Mouse (Mus musculus) myocyte (in vitro differentiated cells): ENCODE measurements around the gene Gm20662. TPM values are rescaled to one million over a fixed set of nuclear protein-coding genes. Genes with fewer than 3 reads are reported as not detected.

Experiments
- H3K27me3 ChIP-seq: one replicate; pipeline ENCODE4 v1.6.1; 2011; ENCODE audit not compliant: control insufficient read depth, insufficient read depth, insufficient read length
- H3K36me3 ChIP-seq: one replicate; pipeline ENCODE4 v1.6.1; 2011; ENCODE audit not compliant: control insufficient read depth, insufficient read depth
- H3K4me2 ChIP-seq: one replicate; pipeline ENCODE4 v1.6.1; 2011; ENCODE audit warnings: low read depth, control low read depth
- H3K4me3 ChIP-seq: one replicate; pipeline ENCODE4 v1.5.1; 2011; ENCODE audit warnings: mild to moderate bottlenecking, control low read depth, moderate library complexity
- H3K79me2 ChIP-seq: one replicate; pipeline ENCODE4 v1.6.1; 2011; ENCODE audit not compliant: control insufficient read depth, insufficient read depth
- H3ac ChIP-seq: one replicate; pipeline ENCODE4 v1.6.1; 2011; ENCODE audit not compliant: control insufficient read depth, insufficient read length
- CEBPB ChIP-seq: IDR thresholded peaks from 2 replicates; pipeline ENCODE4 v1.6.1; 2011; ENCODE audit warnings: mild to moderate bottlenecking, moderate library complexity; ENCODE audit not compliant: poor library complexity, insufficient read depth, severe bottlenecking
- E2F4 ChIP-seq: IDR thresholded peaks from one replicate; pipeline ENCODE4 v1.6.1; 2011; ENCODE audit warnings: mild to moderate bottlenecking, control low read depth, moderate library complexity; ENCODE audit not compliant: insufficient read depth
- MAX ChIP-seq: IDR thresholded peaks from one replicate; pipeline ENCODE4 v1.6.1; 2011; ENCODE audit warnings: low read depth, mild to moderate bottlenecking, control low read depth
- MYOD1 ChIP-seq, 3 experiments: IDR thresholded peaks; one replicate each; pipeline ENCODE4 v1.6.1; 2011; ENCODE audit warnings: control low read depth in 2 of 3, low read depth in 2 of 3, mild to moderate bottlenecking in 2 of 3, moderate library complexity in 1 of 3; ENCODE audit not compliant: insufficient read length in 2 of 3, control insufficient read depth in 1 of 3
- MYOG ChIP-seq, 3 experiments: IDR thresholded peaks; one replicate each; pipeline ENCODE4 v1.6.1; 2011; ENCODE audit warnings: control low read depth in 2 of 3, low read depth in 2 of 3, mild to moderate bottlenecking in 2 of 3; ENCODE audit not compliant: insufficient read length in 2 of 3, control insufficient read depth in 1 of 3, insufficient read depth in 1 of 3
- POLR2A ChIP-seq: IDR thresholded peaks from one replicate; pipeline ENCODE4 v1.6.1; 2011; ENCODE audit warnings: low read depth, mild to moderate bottlenecking, control low read depth, moderate library complexity; ENCODE audit not compliant: insufficient read length
- POLR2AphosphoS2 ChIP-seq: IDR thresholded peaks from one replicate; pipeline ENCODE4 v1.6.1; 2011; ENCODE audit warnings: low read depth, control low read depth; ENCODE audit not compliant: insufficient read length
- REST ChIP-seq: IDR thresholded peaks from one replicate; pipeline ENCODE4 v1.6.1; 2011; ENCODE audit warnings: mild to moderate bottlenecking, control low read depth, moderate library complexity; ENCODE audit not compliant: insufficient read depth, insufficient read length
- SRF ChIP-seq: IDR thresholded peaks from one replicate; pipeline ENCODE4 v1.6.1; 2011; ENCODE audit warnings: low read depth; ENCODE audit not compliant: control insufficient read depth, insufficient read length
- TCF12 ChIP-seq: IDR thresholded peaks from one replicate; pipeline ENCODE4 v1.6.1; 2011; ENCODE audit warnings: mild to moderate bottlenecking, control low read depth; ENCODE audit not compliant: poor library complexity, insufficient read depth, severe bottlenecking
- TCF3 ChIP-seq: IDR thresholded peaks from one replicate; pipeline ENCODE4 v1.6.1; 2011; ENCODE audit warnings: low read depth, control low read depth; ENCODE audit not compliant: insufficient read length
- USF1 ChIP-seq: IDR thresholded peaks from one replicate; pipeline ENCODE4 v1.6.1; 2011; ENCODE audit warnings: low read depth, mild to moderate bottlenecking, control low read depth, moderate library complexity
- polyA plus RNA-seq: library from polyadenylated mRNA; unstranded; fragments of >200 nt; fragmentation: generic; extraction: Trizol; gene quantifications from one replicate; pipeline ENCODE4 v1.2.1, GENCODE M21; 2012; ENCODE audit warnings: missing spikeins

Gene Gm20662
- polyA plus RNA-seq, 1 experiment = 0.82 TPM

DNA sequence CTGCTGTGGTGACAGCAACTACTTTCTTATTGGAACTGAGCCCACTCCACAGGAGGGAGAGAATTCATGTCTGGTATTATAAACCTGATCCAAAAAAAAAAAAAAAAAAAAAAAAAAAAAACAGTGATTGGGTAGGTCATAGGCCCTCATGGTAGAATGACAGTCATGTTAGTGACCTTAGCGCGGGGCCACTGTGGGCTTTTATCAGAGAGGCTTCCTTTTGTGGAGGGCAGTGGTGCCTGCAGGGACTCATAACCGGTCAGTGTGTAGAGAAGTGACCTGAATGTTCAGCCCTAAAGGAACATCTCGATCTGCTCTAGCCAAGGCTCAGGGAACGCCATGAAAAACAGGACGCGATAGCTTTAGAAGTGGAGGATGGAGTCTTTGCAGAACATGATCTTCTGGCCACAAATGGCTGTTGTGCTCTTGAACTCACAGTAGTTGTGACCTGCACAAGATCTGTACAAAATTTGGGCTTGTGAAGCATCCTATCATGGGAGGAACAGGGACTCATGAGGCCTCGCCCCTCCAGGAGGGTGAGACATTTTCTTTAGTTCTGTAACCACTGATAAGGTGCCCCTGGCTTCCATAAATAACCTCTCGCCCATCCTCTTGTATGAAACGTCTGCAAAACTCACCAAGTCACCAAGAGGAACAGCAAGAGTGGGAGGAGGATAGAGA lies 21.5 kb upstream of the Gm20662 start:
- Histone ChIP-seq H3ac (no peak overlapping the region), H3K27me3 (no peaks in the 10 kb centered on the region), H3K36me3 (no peaks in the 10 kb centered on the region), H3K4me3 (no peak overlapping the region), H3K4me2 (peak overlapping the region; percentile 67), H3K79me2 (no peaks in the 10 kb centered on the region)
- TF ChIP-seq TCF12 = no peak
- TF ChIP-seq MAX = no peak
- no peak for TF ChIP-seq USF1
- no peak for TF ChIP-seq MYOG (IDR thresholded peaks at IDR 0.05; ENCODE audit: control insufficient read depth in 1 of 3, insufficient read depth in 1 of 3, insufficient read length in 2 of 3, low read depth in 2 of 3)
- TF ChIP-seq E2F4 = no peak

DNA sequence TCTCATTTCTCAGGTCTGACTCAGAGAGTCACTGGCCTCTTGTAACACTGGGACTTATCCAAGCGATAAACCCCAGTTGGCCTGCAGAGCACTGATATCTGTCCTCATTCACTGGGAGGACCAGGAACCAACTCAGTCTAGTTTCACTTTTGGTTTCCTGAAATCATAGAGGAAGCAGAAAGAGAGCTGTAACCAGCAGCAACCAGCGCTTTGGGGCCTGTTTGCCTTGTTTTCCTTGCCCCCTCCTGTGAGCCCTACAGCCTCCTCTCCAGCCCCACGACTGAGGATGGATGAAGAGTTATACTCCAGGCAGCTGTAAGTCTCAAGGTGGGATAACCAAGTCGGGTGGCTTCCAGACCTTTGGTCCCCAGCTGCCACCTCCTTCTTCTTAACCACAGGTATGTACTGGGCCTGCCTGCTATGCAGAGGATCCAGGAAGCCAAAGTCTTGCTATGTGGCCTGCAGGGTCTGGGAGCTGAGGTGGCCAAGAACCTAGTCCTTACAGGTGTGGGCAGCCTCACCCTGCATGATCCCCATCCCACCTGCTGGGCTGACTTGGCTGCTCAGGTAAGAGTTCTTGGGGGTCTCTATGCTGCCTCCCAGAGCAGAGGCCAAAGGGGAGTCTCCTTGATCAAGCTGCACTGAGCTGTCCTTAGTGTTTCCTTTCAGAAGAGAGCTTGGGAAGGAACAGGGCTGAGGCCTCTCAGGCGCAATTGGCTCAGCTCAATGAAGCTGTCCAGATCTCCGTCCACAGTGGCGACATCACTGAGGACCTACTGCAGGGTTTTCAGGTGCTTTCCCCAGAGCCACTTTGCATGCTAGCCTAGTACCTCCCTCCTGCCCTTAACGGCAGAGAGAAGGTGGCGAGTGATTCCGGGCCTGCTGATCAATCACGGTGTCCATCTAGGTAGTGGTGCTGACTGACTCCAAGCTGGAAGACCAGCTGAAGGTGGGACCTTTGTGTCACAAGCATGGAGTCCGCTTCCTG lies 20.5 kb upstream of the Gm20662 start, which contains the start of gene Uba7:
Gene Uba7, plus strand, starts transcription at position 107 of the 988 bp plus-strand sequence.
- Histone ChIP-seq H3ac (no peak within 1 kb of the TSS), H3K79me2 (no peaks in the 10 kb centered on the region), H3K27me3 (no peaks in the 10 kb centered on the region), H3K4me2 (peak within 1 kb of the TSS; percentile 67), H3K36me3 (no peaks in the 10 kb centered on the region), H3K4me3 (no peak within 1 kb of the TSS)
- TF ChIP-seq POLR2AphosphoS2 (no peak), TCF12 (no peak), USF1 (no peak), SRF (no peak), MYOG (IDR thresholded peaks at IDR 0.05; ENCODE audit: control insufficient read depth in 1 of 3, insufficient read depth in 1 of 3, insufficient read length in 2 of 3, low read depth in 2 of 3) (no peak), E2F4 (no peak), MAX (no peak), TCF3 (no peak), POLR2A (no peak), CEBPB (no peak), REST (no peak), MYOD1 (IDR thresholded peaks at IDR 0.05; ENCODE audit: control insufficient read depth in 1 of 3, insufficient read length in 2 of 3, low read depth in 2 of 3) (no peak)

GRCm38 (mm10) chr9:107978815-107979214 lies 17.3 kb upstream of the Gm20662 start:
- H3K4me3 ChIP-seq = no peak overlapping the region
- no peaks in the 10 kb centered on the region for H3K27me3 ChIP-seq
- TF ChIP-seq REST (no peak), MAX (no peak), POLR2AphosphoS2 (no peak), MYOG (IDR thresholded peaks at IDR 0.05; ENCODE audit: control insufficient read depth in 1 of 3, insufficient read depth in 1 of 3, insufficient read length in 2 of 3, low read depth in 2 of 3) (no peak), MYOD1 (IDR thresholded peaks at IDR 0.05; ENCODE audit: control insufficient read depth in 1 of 3, insufficient read length in 2 of 3, low read depth in 2 of 3) (no peak)
- no peak overlapping the region for H3ac ChIP-seq
- H3K79me2 ChIP-seq = no peaks in the 10 kb centered on the region
- no peaks in the 10 kb centered on the region for H3K36me3 ChIP-seq
- no peak overlapping the region for H3K4me2 ChIP-seq

DNA sequence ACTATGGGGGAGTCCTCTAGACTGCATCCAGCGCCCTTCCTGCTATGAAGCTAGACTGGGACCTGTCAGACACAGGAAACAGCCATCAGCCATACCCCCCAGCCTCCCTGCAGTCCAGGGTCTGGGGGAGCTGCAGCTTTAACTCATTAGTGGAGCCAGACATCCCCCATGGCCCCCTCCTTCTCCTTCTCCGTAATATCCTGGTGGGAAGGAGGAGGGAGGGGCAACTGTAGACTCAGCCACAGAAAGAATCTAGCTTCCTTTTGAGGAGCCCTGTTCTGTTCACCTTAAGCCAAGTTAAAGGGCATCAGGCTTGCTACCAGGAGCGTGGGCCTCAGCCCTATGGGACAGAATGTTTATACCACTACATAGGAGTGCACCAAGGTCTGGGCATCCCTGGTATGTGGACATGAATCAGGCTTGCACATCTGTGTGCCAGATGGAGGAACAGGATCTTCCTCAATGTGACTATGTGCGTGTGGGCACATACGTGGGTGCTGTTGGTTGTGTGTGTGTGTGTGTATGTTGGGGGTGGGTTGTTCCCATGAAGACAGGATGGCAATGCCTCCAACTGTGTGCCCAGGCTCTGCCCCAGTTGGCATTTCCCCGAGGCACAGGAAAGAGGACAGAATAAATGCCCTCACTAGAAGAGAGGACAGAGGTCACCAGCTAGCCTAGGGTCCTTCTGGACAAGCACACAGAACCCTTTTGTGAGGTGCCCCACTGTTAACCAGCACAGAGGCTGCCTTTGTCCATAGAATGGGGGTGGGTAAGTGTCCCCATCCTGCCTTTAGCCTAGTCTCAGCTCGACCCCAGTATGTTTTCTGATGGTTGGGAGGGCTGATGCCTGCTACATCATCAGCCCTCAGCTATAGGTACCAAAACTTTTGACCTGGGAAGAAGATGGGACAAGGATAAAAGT lies 14.2 kb upstream of the Gm20662 start:
- no peak overlapping the region for H3ac ChIP-seq
- no peaks in the 10 kb centered on the region for H3K36me3 ChIP-seq
- no peak overlapping the region for H3K4me2 ChIP-seq
- no peak for TF ChIP-seq POLR2A
- TF ChIP-seq REST = no peak
- TF ChIP-seq CEBPB = no peak
- TF ChIP-seq E2F4 = no peak
- TF ChIP-seq TCF3 = no peak
- TF ChIP-seq MYOG (IDR thresholded peaks at IDR 0.05; ENCODE audit: control insufficient read depth in 1 of 3, insufficient read depth in 1 of 3, insufficient read length in 2 of 3, low read depth in 2 of 3) = no peak
- no peak for TF ChIP-seq SRF
- TF ChIP-seq MYOD1 (IDR thresholded peaks at IDR 0.05; ENCODE audit: control insufficient read depth in 1 of 3, insufficient read length in 2 of 3, low read depth in 2 of 3) = no peak
- TF ChIP-seq MAX = no peak
- no peak for TF ChIP-seq TCF12
- TF ChIP-seq USF1 = no peak
- H3K27me3 ChIP-seq = no peaks in the 10 kb centered on the region
- no peaks in the 10 kb centered on the region for H3K79me2 ChIP-seq
- no peak overlapping the region for H3K4me3 ChIP-seq
